Mouse (Mus musculus) midbrain, embryonic 14.5 days (tissue): ENCODE data around the gene Jade1. TPM values are rescaled to one million over a fixed set of nuclear protein-coding genes. Genes with fewer than 3 reads are reported as not detected.

Source experiments
- ATAC-seq: fragments of 200-750 bp; cut with Nextera tagmentation; 2 replicates; pipeline ENCODE4 v1.8.0; 2017; ENCODE audit warnings: moderate number of reproducible peaks, moderate library complexity; ENCODE audit not compliant: low FRiP score, low TSS enrichment
- DNase-seq: peaks from one replicate; pipeline ENCODE4 v3.0.0-alpha.2; 2015
- H3K27ac ChIP-seq: fragments of 300-500 bp; sonication (generic); replicated peaks from 2 replicates; pipeline ENCODE4 v1.5.1; 2014; ENCODE audit warnings: mild to moderate bottlenecking, low read depth, low read length, moderate library complexity
- H3K27me3 ChIP-seq: fragments of 300-500 bp; sonication (generic); 2 replicates; pipeline ENCODE4 v1.6.1; 2014; ENCODE audit warnings: low read length, control low read depth, mixed read lengths; ENCODE audit not compliant: control insufficient read depth, insufficient read depth
- H3K36me3 ChIP-seq: fragments of 300-500 bp; sonication (generic); 2 replicates; pipeline ENCODE4 v1.6.1; 2014; ENCODE audit warnings: low read length, control low read depth; ENCODE audit not compliant: control insufficient read depth, insufficient read depth
- H3K4me1 ChIP-seq: fragments of 300-500 bp; sonication (generic); 2 replicates; pipeline ENCODE4 v1.6.1; 2014; ENCODE audit warnings: mild to moderate bottlenecking, antibody characterized with exemption, low read length, control low read depth; ENCODE audit not compliant: control insufficient read depth, insufficient read depth
- H3K4me2 ChIP-seq: fragments of 300-500 bp; sonication (generic); 2 replicates; pipeline ENCODE4 v1.6.1; 2014; ENCODE audit warnings: mild to moderate bottlenecking, low read length, moderate library complexity
- H3K4me3 ChIP-seq: fragments of 300-500 bp; sonication (generic); replicated peaks from 2 replicates; pipeline ENCODE4 v1.5.1; 2014; ENCODE audit warnings: low read depth, low read length
- H3K9ac ChIP-seq: fragments of 300-500 bp; sonication (generic); replicated peaks from 2 replicates; pipeline ENCODE4 v1.6.1; 2014; ENCODE audit warnings: mild to moderate bottlenecking, low read length, moderate library complexity
- H3K9me3 ChIP-seq: fragments of 300-500 bp; sonication (generic); 2 replicates; pipeline ENCODE4 v1.6.1; 2016; ENCODE audit warnings: low read length, control low read depth, mixed read lengths; ENCODE audit not compliant: control insufficient read depth
- WGBS: fragments of 180-500 bp; shearing (Covaris S2); extraction: QIAGEN DNeasy Blood & Tissue Kit; methylation state at CpG from one replicate; pipeline ENCODE4 v1.1.7; 2014; 5-methylcytosine and 5-hydroxymethylcytosine counted together
- polyA plus RNA-seq: library from polyadenylated mRNA; unstranded; fragments of >200 nt; fragmentation: Nextera tagmentation; extraction: Ambion mirVana; gene quantifications from 2 replicates; pipeline ENCODE4 v1.2.1, GENCODE M21; 2014

Jade1 gene
- polyA plus RNA-seq, 1 experiment from 2014 or later = 13.1 TPM

DNA sequence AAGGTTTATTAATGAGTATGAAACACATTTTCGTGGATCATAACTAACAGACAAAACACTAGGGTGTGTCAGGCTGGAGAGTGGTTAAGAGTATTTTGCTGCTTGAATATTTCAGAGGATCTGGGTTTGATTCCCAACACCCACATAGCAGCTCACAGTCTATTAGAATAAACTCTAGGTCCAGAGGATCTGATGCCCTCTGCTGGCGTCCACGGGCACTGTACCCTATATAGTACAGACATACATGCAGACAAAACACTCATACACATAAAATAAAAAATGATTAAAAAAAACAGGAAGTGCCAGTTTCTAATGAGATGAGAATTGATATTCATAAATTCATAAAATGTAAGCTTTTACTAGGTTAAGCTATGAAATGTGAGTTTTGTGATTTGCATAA lies 56.7 kb downstream of the Jade1 start:
- Histone ChIP-seq H3K9ac (no peak overlapping the region), H3K4me2 (no peak overlapping the region), H3K27me3 (no peaks in the 10 kb centered on the region), H3K27ac (no peak overlapping the region), H3K4me3 (no peak overlapping the region), H3K9me3 (no peaks in the 10 kb centered on the region), H3K4me1 (no peaks in the 10 kb centered on the region), H3K36me3 (peaks cover 36% of the 10 kb centered on the region)
- ATAC-seq (no peak), DNase-seq (no peak)
- 98% methylated on average over 3 of the region's 3 CpGs for WGBS

DNA sequence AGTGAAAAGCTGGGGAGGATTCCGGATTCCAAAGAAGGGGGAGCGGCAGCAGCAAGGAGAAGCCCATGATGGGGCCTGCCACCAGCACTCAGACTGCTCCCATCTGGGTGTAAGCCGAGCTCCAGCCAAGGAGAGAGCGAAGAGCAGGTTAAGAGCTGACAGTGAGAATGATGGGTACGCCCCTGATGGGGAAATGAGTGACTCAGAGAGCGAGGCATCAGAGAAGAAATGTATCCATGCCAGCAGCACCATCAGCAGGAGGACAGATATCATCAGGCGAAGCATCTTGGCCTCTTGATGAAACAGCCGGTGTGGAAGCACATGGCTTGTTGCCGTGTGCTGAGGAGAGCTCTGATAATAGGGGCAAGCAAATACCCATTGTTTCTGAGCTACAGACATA lies 58.2 kb downstream of the Jade1 start:
- WGBS = 96% methylated on average over 9 of the region's 9 CpGs
- DNase-seq (no peak), ATAC-seq (no peak)
- no peak overlapping the region for H3K27ac ChIP-seq
- H3K4me1 ChIP-seq = no peaks in the 10 kb centered on the region
- peaks cover 36% of the 10 kb centered on the region for H3K36me3 ChIP-seq
- no peak overlapping the region for H3K9ac ChIP-seq
- no peak overlapping the region for H3K4me2 ChIP-seq
- H3K4me3 ChIP-seq = no peak overlapping the region
- no peaks in the 10 kb centered on the region for H3K27me3 ChIP-seq
- no peaks in the 10 kb centered on the region for H3K9me3 ChIP-seq

DNA sequence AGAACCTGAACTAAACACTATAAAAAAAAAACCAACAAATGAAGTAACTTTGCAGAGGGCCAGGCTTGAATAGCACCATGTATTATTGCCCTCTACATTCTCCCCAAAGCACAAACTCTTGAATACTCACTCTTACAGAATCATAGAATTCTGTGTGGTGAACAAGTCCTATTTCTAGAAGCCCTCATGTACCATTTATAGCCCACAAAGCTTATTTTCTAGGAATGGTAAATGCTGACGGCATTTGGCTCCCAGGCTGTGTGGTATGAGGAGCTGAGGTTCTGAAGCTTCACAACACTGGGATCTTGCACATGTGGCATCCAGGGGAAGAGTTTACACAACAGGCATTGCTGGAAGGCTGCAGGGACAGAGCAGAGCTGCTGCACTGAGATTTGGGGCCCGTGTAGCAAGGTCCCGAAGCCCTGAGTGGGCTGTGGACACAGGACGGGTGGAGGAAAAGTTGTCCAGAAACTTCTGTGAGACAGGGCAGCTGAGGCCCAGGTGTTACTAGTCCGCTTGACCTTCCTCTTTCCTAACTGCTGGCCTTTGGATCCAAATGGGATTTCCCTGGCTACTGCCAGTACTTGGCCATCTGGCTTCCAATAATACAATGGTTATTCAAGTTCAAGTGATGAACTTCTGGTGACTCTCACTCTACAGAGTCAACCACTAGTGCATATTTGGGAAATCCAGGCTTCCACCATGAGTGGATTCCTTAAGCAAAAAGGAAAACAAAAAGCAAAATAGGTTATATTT lies 58.9 kb downstream of the Jade1 start:
- no peak overlapping the region for H3K4me3 ChIP-seq
- H3K4me2 ChIP-seq = no peak overlapping the region
- no peak overlapping the region for H3K9ac ChIP-seq
- DNase-seq (no peak), ATAC-seq (no peak)
- H3K4me1 ChIP-seq = no peaks in the 10 kb centered on the region
- no peak overlapping the region for H3K27ac ChIP-seq
- H3K9me3 ChIP-seq = no peaks in the 10 kb centered on the region
- H3K36me3 ChIP-seq = peaks cover 36% of the 10 kb centered on the region
- no peaks in the 10 kb centered on the region for H3K27me3 ChIP-seq
- 94% methylated on average over 5 of the region's 5 CpGs for WGBS

DNA sequence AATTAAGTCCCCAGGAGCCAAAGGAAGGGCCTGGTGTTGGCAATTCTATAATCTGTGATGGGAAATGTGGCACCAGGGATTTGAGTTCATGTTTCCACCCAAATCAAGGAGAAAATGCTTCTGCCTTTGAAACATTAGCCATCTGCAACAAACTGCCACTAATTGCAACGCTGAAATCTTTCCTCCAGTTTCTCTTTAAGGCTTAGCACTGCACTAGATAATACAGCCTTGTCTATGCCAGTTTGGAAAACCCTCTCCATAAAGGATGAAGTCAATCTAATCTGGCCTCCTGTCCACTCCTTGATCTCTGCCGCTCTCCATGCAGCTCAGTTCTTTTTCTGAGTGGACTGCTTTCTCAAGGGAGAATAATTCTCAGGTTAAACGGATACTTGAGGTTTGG lies 62.5 kb downstream of the Jade1 start:
- no peaks in the 10 kb centered on the region for H3K4me1 ChIP-seq
- ATAC-seq (no peak), DNase-seq (no peak)
- H3K9me3 ChIP-seq = no peaks in the 10 kb centered on the region
- peaks cover 19% of the 10 kb centered on the region for H3K36me3 ChIP-seq
- H3K9ac ChIP-seq = no peak overlapping the region
- no peak overlapping the region for H3K4me3 ChIP-seq
- H3K27me3 ChIP-seq = no peaks in the 10 kb centered on the region
- no peak overlapping the region for H3K4me2 ChIP-seq
- WGBS = 69% methylated on average over 3 of the region's 3 CpGs
- no peak overlapping the region for H3K27ac ChIP-seq

DNA sequence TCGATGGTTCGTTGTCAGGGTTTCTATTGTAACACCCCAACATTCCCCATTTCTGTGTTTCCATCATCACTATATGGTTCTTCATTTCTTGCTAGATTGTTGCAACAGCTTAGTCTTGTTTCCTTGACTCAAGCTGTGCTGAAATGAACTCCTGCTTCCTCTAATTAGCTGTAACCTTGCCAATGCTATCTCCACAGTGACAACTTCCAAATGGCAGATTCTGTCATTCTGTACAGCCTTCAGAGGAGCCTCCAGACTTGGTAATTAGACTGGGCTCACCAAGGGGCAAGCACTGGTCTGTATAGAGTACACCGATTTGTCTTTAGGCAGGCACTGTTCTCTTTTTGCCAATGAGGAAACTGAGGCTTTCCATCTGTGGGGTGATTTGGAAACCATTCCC lies 63.0 kb downstream of the Jade1 start:
- Histone ChIP-seq H3K36me3 (peaks cover 14% of the 10 kb centered on the region), H3K4me2 (no peak overlapping the region), H3K4me3 (no peak overlapping the region), H3K9me3 (no peaks in the 10 kb centered on the region), H3K27ac (no peak overlapping the region), H3K9ac (no peak overlapping the region), H3K27me3 (no peaks in the 10 kb centered on the region), H3K4me1 (no peaks in the 10 kb centered on the region)
- no peak for DNase-seq
- ATAC-seq = no peak
- 88% methylated on average over 3 of the region's 3 CpGs for WGBS

DNA sequence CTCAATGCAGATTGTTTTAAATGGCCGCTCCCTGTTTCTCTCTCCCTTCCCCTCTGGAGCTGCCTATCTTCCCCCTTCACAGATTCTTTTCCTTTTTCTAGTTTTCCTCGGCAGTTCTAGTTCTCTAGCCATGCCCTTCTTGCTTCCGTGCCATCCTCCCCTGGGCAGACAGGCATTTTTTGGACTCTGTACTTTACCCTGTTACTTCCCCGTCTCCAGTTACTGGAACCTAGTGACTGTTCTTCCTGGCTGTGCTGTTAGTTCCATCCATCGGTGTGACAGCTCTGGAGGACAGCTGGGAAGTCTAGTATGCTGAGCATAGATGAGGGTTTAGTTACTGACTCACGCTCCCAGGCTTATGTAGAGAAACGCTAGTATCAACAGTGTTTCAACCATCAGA lies 65.4 kb downstream of the Jade1 start:
- H3K9me3 ChIP-seq = no peaks in the 10 kb centered on the region
- no peak overlapping the region for H3K4me3 ChIP-seq
- no peaks in the 10 kb centered on the region for H3K36me3 ChIP-seq
- no peak for ATAC-seq
- H3K9ac ChIP-seq = no peak overlapping the region
- no peak for DNase-seq
- H3K4me2 ChIP-seq = no peak overlapping the region
- 88% methylated on average over 7 of the region's 7 CpGs for WGBS
- no peaks in the 10 kb centered on the region for H3K4me1 ChIP-seq
- H3K27me3 ChIP-seq = no peaks in the 10 kb centered on the region
- no peak overlapping the region for H3K27ac ChIP-seq

DNA sequence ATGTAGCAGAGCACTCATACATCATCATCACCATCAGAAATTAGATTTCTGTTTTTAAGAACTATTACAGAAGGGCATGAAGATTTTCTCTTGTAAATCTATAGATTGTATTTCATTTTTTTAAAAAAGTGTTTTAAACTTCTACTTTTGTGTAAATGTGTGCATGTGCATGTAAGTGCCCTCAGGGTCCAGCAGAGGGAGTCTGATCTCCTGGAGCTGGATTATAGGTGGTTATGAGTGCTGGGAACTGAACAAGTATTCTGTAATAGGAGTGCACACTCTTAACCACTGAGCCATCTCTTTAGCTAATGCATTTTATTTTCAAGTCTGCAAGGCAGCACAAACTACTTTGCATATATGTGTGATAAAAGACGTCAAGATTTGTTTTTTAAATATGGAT lies 100.1 kb downstream of the Jade1 start:
- no peak overlapping the region for H3K4me2 ChIP-seq

More for the DNA sequence above, 100.1 kb downstream of the Jade1 start:
- ATAC-seq = no peak
- Histone ChIP-seq H3K4me1 (no peaks in the 10 kb centered on the region), H3K36me3 (peaks cover 18% of the 10 kb centered on the region), H3K9ac (no peak overlapping the region), H3K9me3 (no peaks in the 10 kb centered on the region), H3K4me3 (no peak overlapping the region), H3K27ac (no peak overlapping the region), H3K27me3 (no peaks in the 10 kb centered on the region)
- WGBS = 95% methylated on average over 1 of the region's 1 CpGs
- DNase-seq = no peak

Other genes starting within 250 kb of the Jade1 start
- 19.3 and 19.5 TPM in 2 replicates for gene Sclt1, start 186.8 kb downstream of the Jade1 start, polyA plus RNA-seq
- gene D3Ertd751e, start 186.9 kb downstream of the Jade1 start, polyA plus RNA-seq = 7.9 and 11.3 TPM in 2 replicates